In genomic region chrX:12857881-12858755, GRCm38 (mm10) we compare ENCODE assay signal across 8 mouse cellular contexts.
DNase-seq lines count a peak whose midpoint lies in the region; ATAC-seq lines count a peak whose summit lies in the region.

No protein-coding gene starts in this region.

- peak; percentile 67 for ATAC-seq in embryonic facial prominence, embryonic 15.5 days (ENCODE audit: insufficient number of reproducible peaks, low FRiP score, low TSS enrichment, low read depth)

- H3K4me1 ChIP-seq in embryonic facial prominence, embryonic 15.5 days, result no peaks in the 10 kb centered on the region
- peaks cover 24% of the 10 kb centered on the region; the same call in 1 of the 2 replicates for H3K4me1 ChIP-seq in hindbrain, embryonic 10.5 days (replicated peaks)

- peak; percentile 46 for DNase-seq in CD4-positive helper T cell, adult 2 months (ENCODE audit: low read depth, low spot score)
- peak; percentile 61 for DNase-seq in Muller cell, postnatal 12 days (ENCODE audit: inconsistent ontology term)
- peak; percentile 31 for DNase-seq in hindbrain, embryonic 10.5 days (ENCODE audit: low spot score)
- peak; percentile 15 to 25 for DNase-seq in layer of hippocampus, postnatal 10 days (ENCODE audit: low spot score in 2 of 2)
- peak; percentile 65 for DNase-seq in lung, postnatal 10 days
- DNase-seq in ovary, postnatal 14 days (ENCODE audit: low spot score), result peak; percentile 7
- no peak for DNase-seq in gastrocnemius, postnatal 10 days

- no peaks in the 10 kb centered on the region for H3K9me3 ChIP-seq in embryonic facial prominence, embryonic 15.5 days (replicated peaks)
- H3K9me3 ChIP-seq in hindbrain, embryonic 10.5 days, result no peaks in the 10 kb centered on the region

- H3K9ac ChIP-seq in embryonic facial prominence, embryonic 15.5 days, result no peak overlapping the region

- peak overlapping the region; percentile 34 for H3K4me3 ChIP-seq in embryonic facial prominence, embryonic 15.5 days (replicated peaks)
- peak overlapping the region; percentile 38 for H3K4me3 ChIP-seq in hindbrain, embryonic 10.5 days

- no peaks in the 10 kb centered on the region for H3K36me3 ChIP-seq in embryonic facial prominence, embryonic 15.5 days
- H3K36me3 ChIP-seq in hindbrain, embryonic 10.5 days, result no peaks in the 10 kb centered on the region

- peak overlapping the region; percentile 44 for H3K4me2 ChIP-seq in embryonic facial prominence, embryonic 15.5 days (replicated peaks)

- WGBS in embryonic facial prominence, embryonic 15.5 days, result 32% methylated on average over 17 of the region's 17 CpGs
- WGBS in hindbrain, embryonic 10.5 days, result 25% methylated on average over 17 of the region's 17 CpGs

- H3K27me3 ChIP-seq in embryonic facial prominence, embryonic 15.5 days, result no peaks in the 10 kb centered on the region
- 0 out of 2 replicates have a peak, but pooled peaks cover 3% of the 10 kb centered on the region for H3K27me3 ChIP-seq in hindbrain, embryonic 10.5 days (ENCODE audit: insufficient read depth, poor library complexity, severe bottlenecking)

- H3K27ac ChIP-seq in embryonic facial prominence, embryonic 15.5 days (replicated peaks), result peak overlapping the region; percentile 77
- H3K27ac ChIP-seq in hindbrain, embryonic 10.5 days, result peak overlapping the region; percentile 85
